Mouse (Mus musculus): Measurements from ENCODE around the gene Cript.
"Not testable (repeated sequence)": the region's sequence is repeated elsewhere in the genome, so short reads cannot be mapped to it uniquely, and the experiment has no call there.

Gene Cript

GRCm38 (mm10) chr17:87049696-87050095 lies 24.3 kb downstream of the Cript start:
- no peak for DNase-seq (ENCODE audit: extremely low spot score, low spot score)

- no peak for DNase-seq (ENCODE audit: extremely low spot score, low spot score)
Observed at GRCm38 (mm10) chr17:87050469-87051175, 25.3 kb downstream of the Cript start.

DNA sequence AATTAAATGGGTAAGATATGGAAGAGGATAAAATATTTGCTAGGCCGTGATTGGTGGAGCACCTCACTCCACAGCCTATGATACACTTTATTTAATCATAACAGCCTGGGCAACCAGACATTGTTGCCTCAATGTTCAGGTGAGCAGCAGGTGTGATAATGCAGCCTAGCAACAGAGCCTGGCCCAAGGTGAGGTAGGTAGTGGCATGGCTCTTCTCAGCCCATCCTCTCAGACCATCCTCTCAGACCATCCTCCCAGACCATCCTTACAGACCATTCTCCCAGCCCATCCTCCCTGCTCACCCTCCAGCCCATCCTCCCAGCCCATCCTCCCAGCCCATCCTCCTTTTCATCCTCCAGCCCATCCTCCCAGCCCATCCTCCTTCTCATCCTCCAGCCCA lies 26.3 kb downstream of the Cript start:
- no peak for DNase-seq (ENCODE audit: extremely low spot score, low spot score)

GRCm38 (mm10) chr17:87052432-87052831 lies 27.1 kb downstream of the Cript start:
- DNase-seq (ENCODE audit: extremely low spot score, low spot score), result no peak

GRCm38 (mm10) chr17:87053921-87054320 lies 28.6 kb downstream of the Cript start:
- DNase-seq (ENCODE audit: extremely low spot score, low spot score), result no peak

DNA sequence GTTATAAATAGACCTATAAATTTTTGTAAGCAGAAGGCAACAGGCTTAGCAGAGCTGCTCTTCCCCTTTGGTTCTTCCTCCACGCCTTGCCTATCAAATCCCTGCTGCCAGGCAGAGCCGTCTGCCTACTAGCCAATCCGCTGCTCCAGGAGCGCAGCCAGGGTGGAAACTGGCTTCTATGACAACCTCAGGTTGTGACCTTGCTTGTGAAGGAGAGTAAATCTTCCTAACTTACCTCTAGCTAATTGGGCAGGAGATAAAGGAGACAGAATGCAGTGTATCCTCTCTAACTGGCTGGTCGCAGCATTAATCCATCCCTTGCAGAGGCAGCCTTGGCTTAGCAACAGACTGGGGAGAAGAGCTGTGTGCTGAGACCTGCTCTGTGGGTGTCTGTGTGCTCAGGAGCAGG lies 29.7 kb downstream of the Cript start:
- peak; percentile 25 for DNase-seq (ENCODE audit: extremely low spot score, low spot score)

DNA sequence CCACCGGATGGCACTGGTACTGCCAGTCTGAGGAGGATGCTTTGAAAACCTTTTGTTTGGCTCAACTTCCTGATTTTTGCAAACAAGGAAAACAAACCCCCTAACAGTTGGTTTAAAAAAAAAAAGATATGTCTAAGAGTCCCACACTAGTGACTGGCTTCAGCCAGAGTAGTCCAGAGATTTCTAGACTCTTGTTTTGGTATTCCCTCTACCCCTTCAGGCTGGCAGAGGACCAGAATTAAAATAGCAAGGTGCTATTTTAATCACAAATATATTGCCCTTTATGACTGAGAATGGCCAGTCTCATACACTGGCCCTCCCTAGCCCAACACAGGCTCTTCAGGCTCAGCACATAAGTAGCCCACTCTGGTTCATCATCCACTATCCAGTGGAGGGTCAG lies 30.3 kb downstream of the Cript start:
- no peak for DNase-seq (ENCODE audit: extremely low spot score, low spot score)

GRCm38 (mm10) chr17:87056761-87057160 lies 31.4 kb downstream of the Cript start:
- DNase-seq (ENCODE audit: extremely low spot score, low spot score), result no peak

DNA sequence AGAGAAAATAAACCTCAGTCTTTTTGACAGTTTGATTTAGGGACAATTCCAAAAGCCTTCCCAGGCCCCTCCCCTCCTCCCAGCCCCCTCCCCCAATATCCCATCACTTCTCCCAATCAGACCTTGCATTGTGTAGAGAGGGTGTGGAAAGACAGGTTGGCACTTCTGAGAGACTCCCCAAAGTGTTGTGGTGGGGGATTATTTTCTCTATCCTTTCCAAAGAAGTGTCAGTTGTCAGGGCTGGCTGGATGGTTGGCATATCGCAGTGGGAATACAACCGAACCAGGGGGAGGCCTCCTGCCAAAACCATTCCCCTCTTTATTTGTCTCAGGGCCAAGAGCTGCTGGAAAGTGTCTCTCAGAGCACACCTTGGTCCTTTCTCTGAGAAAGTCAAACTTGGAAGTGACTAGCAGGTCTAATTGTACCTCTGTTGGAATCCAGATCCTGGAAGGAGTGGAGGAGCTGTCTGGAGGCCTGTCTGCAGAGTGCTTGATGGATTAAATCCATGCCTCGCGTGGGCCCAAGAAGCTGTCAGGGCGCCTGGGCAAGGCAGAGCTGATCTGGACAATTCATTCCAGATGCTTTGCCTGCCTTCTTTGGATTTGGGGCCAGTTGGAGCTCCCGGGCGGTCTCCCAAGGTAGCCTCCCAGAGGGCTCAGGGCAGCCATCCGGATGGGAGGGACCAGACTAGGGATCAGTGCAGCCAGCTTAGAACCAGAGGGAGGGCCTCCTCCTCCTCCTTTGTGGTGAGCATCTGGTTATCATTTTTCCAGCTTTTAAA lies 32.3 kb downstream of the Cript start:
- peak; percentile 41 for DNase-seq (ENCODE audit: extremely low spot score, low spot score)

DNA sequence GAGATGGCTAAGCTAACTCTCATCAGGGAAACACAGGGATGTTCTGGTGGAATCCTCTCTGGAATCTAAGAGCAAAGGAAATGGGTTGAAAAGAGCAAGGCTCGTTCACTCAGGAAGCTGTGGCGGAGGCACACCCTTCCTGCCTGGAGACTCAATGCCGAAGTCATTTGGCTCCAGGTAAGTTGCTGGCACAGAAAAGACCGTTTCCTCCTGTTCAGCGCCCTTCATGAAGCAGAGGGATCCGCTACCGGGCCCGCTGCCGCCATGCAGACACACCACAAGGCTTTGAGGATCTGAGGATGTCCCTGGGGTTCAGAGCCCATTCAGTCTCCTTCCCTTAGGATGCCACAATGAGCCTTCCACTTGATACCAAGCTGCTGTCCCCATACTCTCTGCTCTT lies 37.3 kb downstream of the Cript start:
- no peak for DNase-seq (ENCODE audit: extremely low spot score, low spot score)

DNA sequence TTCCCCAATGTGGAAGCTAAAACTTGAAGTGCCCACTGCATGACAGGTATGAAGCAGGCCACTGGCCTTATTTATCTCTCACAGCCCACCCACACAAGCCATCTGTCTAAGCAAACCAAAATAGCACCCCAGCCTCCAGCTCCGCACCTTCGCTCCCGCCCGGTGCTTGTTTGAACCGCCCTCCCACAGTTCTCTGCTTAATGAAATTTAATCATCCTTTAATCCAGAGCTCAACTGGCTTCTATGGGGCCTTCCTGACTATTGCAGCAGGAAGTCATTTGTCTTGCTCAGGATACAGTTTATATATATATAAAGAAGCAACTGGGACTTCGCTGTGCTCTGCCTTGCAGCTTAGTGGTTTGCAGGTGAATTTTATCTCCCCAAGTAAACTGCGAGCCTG lies 38.1 kb downstream of the Cript start:
- DNase-seq (ENCODE audit: extremely low spot score, low spot score), result no peak

- no peak for DNase-seq (ENCODE audit: extremely low spot score, low spot score)
Observed at GRCm38 (mm10) chr17:87063969-87064368, 38.6 kb downstream of the Cript start.

- DNase-seq (ENCODE audit: extremely low spot score, low spot score), result no peak
Observed at GRCm38 (mm10) chr17:87068997-87069396, 43.6 kb downstream of the Cript start.

DNA sequence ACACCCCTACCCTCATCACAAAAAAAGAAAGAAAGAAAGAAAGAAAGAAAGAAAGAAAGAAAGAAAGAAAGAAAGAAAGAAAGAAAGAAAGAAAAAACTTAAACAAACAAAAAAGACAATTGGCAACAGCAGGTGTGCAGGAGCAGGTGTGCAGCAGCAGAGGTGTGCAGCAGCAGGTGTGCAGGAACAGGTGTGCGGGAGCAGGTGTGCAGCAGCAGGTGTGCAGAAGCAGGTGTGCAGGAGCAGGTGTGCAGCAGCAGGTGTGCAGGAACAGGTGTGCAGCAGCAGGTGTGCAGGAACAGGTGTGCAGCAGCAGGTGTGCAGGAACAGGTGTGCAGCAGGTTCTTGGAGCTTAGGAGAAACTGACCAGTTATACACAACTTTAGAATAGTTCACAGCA lies 46.8 kb downstream of the Cript start:
- DNase-seq (ENCODE audit: extremely low spot score, low spot score), result not testable (repeated sequence)

GRCm38 (mm10) chr17:87072766-87073440 lies 47.6 kb downstream of the Cript start:
- no peak for DNase-seq (ENCODE audit: extremely low spot score, low spot score)

- no peak for DNase-seq (ENCODE audit: extremely low spot score, low spot score)
Observed at GRCm38 (mm10) chr17:87073470-87073869, 48.1 kb downstream of the Cript start.

DNA sequence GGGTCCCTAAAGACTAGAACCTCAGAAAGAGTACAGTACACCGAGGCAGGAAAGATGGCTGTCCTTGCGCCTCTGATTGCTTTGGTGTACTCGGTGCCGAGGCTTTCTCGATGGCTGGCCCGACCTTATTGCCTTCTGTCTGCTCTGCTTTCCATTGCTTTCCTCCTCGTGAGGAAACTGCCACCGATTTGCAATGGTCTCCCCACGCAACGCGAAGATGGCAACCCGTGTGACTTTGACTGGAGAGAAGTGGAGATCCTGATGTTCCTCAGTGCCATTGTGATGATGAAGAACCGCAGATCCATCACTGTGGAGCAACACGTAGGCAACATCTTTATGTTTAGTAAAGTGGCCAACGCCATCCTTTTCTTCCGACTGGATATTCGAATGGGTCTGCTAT lies 52.9 kb downstream of the Cript start:
- not testable (repeated sequence) for DNase-seq (ENCODE audit: extremely low spot score, low spot score)

DNA sequence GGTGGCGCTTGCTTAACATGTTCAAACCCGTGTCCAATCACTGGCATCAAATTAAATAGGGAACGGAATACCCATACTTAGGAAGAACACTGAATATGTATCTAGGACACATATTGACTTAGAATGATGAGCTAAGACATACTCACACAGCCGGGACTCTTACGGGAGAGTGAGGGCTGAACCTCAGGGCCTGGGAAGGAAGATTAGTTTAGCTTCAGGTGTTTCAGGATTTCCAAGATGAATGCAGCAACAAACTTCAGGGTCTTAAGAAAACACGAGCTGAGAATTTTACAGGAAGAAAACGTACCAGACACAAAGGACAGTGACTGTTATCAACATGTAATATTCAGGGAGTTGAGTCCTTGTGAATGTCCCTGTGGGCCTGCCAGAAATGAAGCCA lies 55.4 kb downstream of the Cript start:
- DNase-seq (ENCODE audit: extremely low spot score, low spot score), result no peak

GRCm38 (mm10) chr17:87082547-87082946 lies 57.2 kb downstream of the Cript start:
- DNase-seq (ENCODE audit: extremely low spot score, low spot score), result no peak

DNA sequence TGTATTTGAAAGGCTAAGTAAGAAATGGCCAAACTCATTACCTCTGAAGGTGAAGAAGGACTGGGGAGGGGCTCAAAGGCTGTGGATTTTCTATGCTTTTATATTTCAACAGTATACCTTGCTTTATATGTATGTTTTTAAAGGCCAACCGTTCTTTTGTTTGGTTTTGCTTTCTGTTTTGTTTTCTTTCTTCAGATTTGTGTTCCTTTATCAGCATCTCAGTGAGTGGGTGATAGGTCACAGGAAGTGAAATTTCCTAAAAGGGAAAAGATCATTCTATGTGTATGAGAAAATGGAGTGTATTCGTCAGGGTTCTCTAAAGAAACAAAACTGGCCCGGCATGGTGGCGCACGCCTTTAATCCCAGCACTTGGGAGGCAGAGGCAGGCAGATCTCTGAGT lies 58.3 kb downstream of the Cript start:
- no peak for DNase-seq (ENCODE audit: extremely low spot score, low spot score)

All from neural tube, embryonic 10.5 days (tissue).